Mouse (Mus musculus): ENCODE results near the gene Btg2. TPM values are rescaled to one million over a fixed set of nuclear protein-coding genes. Genes with fewer than 3 reads are reported as not detected.

Btg2 gene
- polyA plus RNA-seq, 1 experiment, result 13.2 TPM

- no peaks in the 10 kb centered on the region for H3K9me3 ChIP-seq (ENCODE audit: control insufficient read depth, low read length)
- H3K36me3 ChIP-seq (ENCODE audit: control insufficient read depth), result no peaks in the 10 kb centered on the region
- H3K27me3 ChIP-seq (ENCODE audit: control insufficient read depth), result peaks cover 2% of the 10 kb centered on the region; the same call in 1 of the 2 replicates
- TF ChIP-seq TAL1 (IDR thresholded peaks at IDR 0.05; ENCODE audit: low read length), result no peak
- no peak for TF ChIP-seq GATA1 (IDR thresholded peaks at IDR 0.05; ENCODE audit: low read length)
- H3K4me3 ChIP-seq (replicated peaks), result no peak overlapping the region
- H3K4me1 ChIP-seq (ENCODE audit: control insufficient read depth), result peaks cover 100% of the 10 kb centered on the region
Measured at GRCm38 (mm10) chr1:134084128-134084527, 5.2 kb upstream of the Btg2 start.

- Histone ChIP-seq H3K4me3 (replicated peaks) (no peak overlapping the region), H3K36me3 (ENCODE audit: control insufficient read depth) (no peaks in the 10 kb centered on the region; the same call in 1 of the 2 replicates), H3K27me3 (ENCODE audit: control insufficient read depth) (peaks cover 2% of the 10 kb centered on the region; the same call in 1 of the 2 replicates), H3K9me3 (ENCODE audit: control insufficient read depth, low read length) (no peaks in the 10 kb centered on the region), H3K4me1 (ENCODE audit: control insufficient read depth) (peaks cover 96% of the 10 kb centered on the region)
- TF ChIP-seq TAL1 (IDR thresholded peaks at IDR 0.05; ENCODE audit: low read length) (no peak), GATA1 (IDR thresholded peaks at IDR 0.05; ENCODE audit: low read length) (no peak)
Measured at GRCm38 (mm10) chr1:134083676-134084075, 4.8 kb upstream of the Btg2 start.

GRCm38 (mm10) chr1:134082987-134083516 lies 4.1 kb upstream of the Btg2 start:
- Histone ChIP-seq H3K27me3 (ENCODE audit: control insufficient read depth) (peaks cover 2% of the 10 kb centered on the region; the same call in 1 of the 2 replicates), H3K9me3 (ENCODE audit: control insufficient read depth, low read length) (no peaks in the 10 kb centered on the region), H3K4me1 (ENCODE audit: control insufficient read depth) (peaks cover 90% of the 10 kb centered on the region), H3K36me3 (ENCODE audit: control insufficient read depth) (peaks cover 6% of the 10 kb centered on the region), H3K4me3 (replicated peaks) (peak overlapping the region; percentile 16)
- TF ChIP-seq GATA1 (IDR thresholded peaks at IDR 0.05; ENCODE audit: low read length) (peak; percentile 87), TAL1 (IDR thresholded peaks at IDR 0.05; ENCODE audit: low read length) (peak; percentile 84)

GRCm38 (mm10) chr1:134080881-134081450 lies 2.0 kb upstream of the Btg2 start:
- TF ChIP-seq GATA1 (IDR thresholded peaks at IDR 0.05; ENCODE audit: low read length), result no peak
- no peak for TF ChIP-seq TAL1 (IDR thresholded peaks at IDR 0.05; ENCODE audit: low read length)
- Histone ChIP-seq H3K9me3 (ENCODE audit: control insufficient read depth, low read length) (no peaks in the 10 kb centered on the region), H3K4me1 (ENCODE audit: control insufficient read depth) (peaks cover 82% of the 10 kb centered on the region), H3K27me3 (ENCODE audit: control insufficient read depth) (peaks cover 2% of the 10 kb centered on the region; the same call in 1 of the 2 replicates), H3K4me3 (replicated peaks) (no peak overlapping the region), H3K36me3 (ENCODE audit: control insufficient read depth) (peaks cover 27% of the 10 kb centered on the region)

- H3K4me1 ChIP-seq (ENCODE audit: control insufficient read depth), result peaks cover 82% of the 10 kb centered on the region
- no peaks in the 10 kb centered on the region for H3K9me3 ChIP-seq (ENCODE audit: control insufficient read depth, low read length)
- no peak overlapping the region for H3K4me3 ChIP-seq (replicated peaks)
- no peak for TF ChIP-seq GATA1 (IDR thresholded peaks at IDR 0.05; ENCODE audit: low read length)
- TF ChIP-seq TAL1 (IDR thresholded peaks at IDR 0.05; ENCODE audit: low read length), result no peak
- no peaks in the 10 kb centered on the region for H3K27me3 ChIP-seq (ENCODE audit: control insufficient read depth)
- peaks cover 32% of the 10 kb centered on the region for H3K36me3 ChIP-seq (ENCODE audit: control insufficient read depth)
Measured at GRCm38 (mm10) chr1:134080406-134080805, 1.5 kb upstream of the Btg2 start.

- TF ChIP-seq TAL1 (IDR thresholded peaks at IDR 0.05; ENCODE audit: low read length) (no peak), GATA1 (IDR thresholded peaks at IDR 0.05; ENCODE audit: low read length) (no peak)
- peaks cover 40% of the 10 kb centered on the region for H3K36me3 ChIP-seq (ENCODE audit: control insufficient read depth)
- H3K27me3 ChIP-seq (ENCODE audit: control insufficient read depth), result no peaks in the 10 kb centered on the region
- peaks cover 82% of the 10 kb centered on the region for H3K4me1 ChIP-seq (ENCODE audit: control insufficient read depth)
- H3K9me3 ChIP-seq (ENCODE audit: control insufficient read depth, low read length), result no peaks in the 10 kb centered on the region
- H3K4me3 ChIP-seq (replicated peaks), result peak overlapping the region; percentile 67
Measured at GRCm38 (mm10) chr1:134079477-134080163, 700 bp upstream of the Btg2 start.

GRCm38 (mm10) chr1:134078061-134078795 lies 692 bp downstream of the Btg2 start:
- peak; percentile 50; the same call in 2 of the 3 replicates for TF ChIP-seq TAL1 (IDR thresholded peaks at IDR 0.05; ENCODE audit: low read length)
- TF ChIP-seq GATA1 (IDR thresholded peaks at IDR 0.05; ENCODE audit: low read length), result peak; percentile 79
- Histone ChIP-seq H3K4me3 (replicated peaks) (peak overlapping the region; percentile 67), H3K4me1 (ENCODE audit: control insufficient read depth) (peaks cover 82% of the 10 kb centered on the region), H3K36me3 (ENCODE audit: control insufficient read depth) (peaks cover 53% of the 10 kb centered on the region), H3K27me3 (ENCODE audit: control insufficient read depth) (no peaks in the 10 kb centered on the region), H3K9me3 (ENCODE audit: control insufficient read depth, low read length) (no peaks in the 10 kb centered on the region)

- Histone ChIP-seq H3K9me3 (ENCODE audit: control insufficient read depth, low read length) (no peaks in the 10 kb centered on the region), H3K4me3 (replicated peaks) (peak overlapping the region; percentile 67), H3K27me3 (ENCODE audit: control insufficient read depth) (no peaks in the 10 kb centered on the region), H3K4me1 (ENCODE audit: control insufficient read depth) (peaks cover 82% of the 10 kb centered on the region), H3K36me3 (ENCODE audit: control insufficient read depth) (peaks cover 60% of the 10 kb centered on the region)
- no peak for TF ChIP-seq GATA1 (IDR thresholded peaks at IDR 0.05; ENCODE audit: low read length)
- peak; percentile 48; the same call in 2 of the 3 replicates for TF ChIP-seq TAL1 (IDR thresholded peaks at IDR 0.05; ENCODE audit: low read length)
Measured at GRCm38 (mm10) chr1:134077389-134078060, 1.4 kb downstream of the Btg2 start.
